Mouse (Mus musculus) thymus, postnatal 14 days (tissue): ENCODE results near the gene Cstf1.

Experiments
- DNase-seq: peaks from one replicate; pipeline ENCODE4 v3.0.0; 2021

Cstf1 gene

GRCm38 (mm10) chr2:172378332-172378731, 7.9 kb downstream of the Cstf1 start:
- DNase-seq = peak; percentile 86

- DNase-seq = no peak
Observed at GRCm38 (mm10) chr2:172380513-172380912, 10.0 kb downstream of the Cstf1 start.

- peak; percentile 68 for DNase-seq
Observed at GRCm38 (mm10) chr2:172381341-172381740, 10.9 kb downstream of the Cstf1 start.

GRCm38 (mm10) chr2:172381898-172382297, 11.4 kb downstream of the Cstf1 start:
- DNase-seq = peak; percentile 85

- no peak for DNase-seq
Observed at GRCm38 (mm10) chr2:172384715-172385114, 14.2 kb downstream of the Cstf1 start.

GRCm38 (mm10) chr2:172390341-172390740, 19.9 kb downstream of the Cstf1 start:
- DNase-seq = peak; percentile 61

GRCm38 (mm10) chr2:172392041-172392521, 21.6 kb downstream of the Cstf1 start:
- peak; percentile 65 for DNase-seq

GRCm38 (mm10) chr2:172393391-172394051, 23.0 kb downstream of the Cstf1 start, which contains the start of gene Cass4:
TSS of gene Cass4 (plus strand) at chr2:172393794.
- DNase-seq = peak; percentile 81

GRCm38 (mm10) chr2:172394052-172394392, 23.5 kb downstream of the Cstf1 start:
- DNase-seq = no peak

GRCm38 (mm10) chr2:172394671-172395070, 24.2 kb downstream of the Cstf1 start:
- DNase-seq = no peak

- DNase-seq = no peak
Observed at GRCm38 (mm10) chr2:172395961-172396360, 25.5 kb downstream of the Cstf1 start.

- peak; percentile 54 for DNase-seq
Observed at GRCm38 (mm10) chr2:172399901-172400300, 29.4 kb downstream of the Cstf1 start.

- peak; percentile 57 for DNase-seq
Observed at GRCm38 (mm10) chr2:172401116-172401825, 30.8 kb downstream of the Cstf1 start.

- DNase-seq = no peak
Observed at GRCm38 (mm10) chr2:172404239-172404638, 33.8 kb downstream of the Cstf1 start.

- no peak for DNase-seq
Observed at GRCm38 (mm10) chr2:172405011-172405410, 34.5 kb downstream of the Cstf1 start.

GRCm38 (mm10) chr2:172406173-172406572, 35.7 kb downstream of the Cstf1 start:
- no peak for DNase-seq

GRCm38 (mm10) chr2:172407499-172407898, 37.0 kb downstream of the Cstf1 start:
- no peak for DNase-seq

- DNase-seq = no peak
Observed at GRCm38 (mm10) chr2:172410686-172411085, 40.2 kb downstream of the Cstf1 start.

GRCm38 (mm10) chr2:172411091-172411490, 40.6 kb downstream of the Cstf1 start:
- DNase-seq = no peak

GRCm38 (mm10) chr2:172412454-172412853, 42.0 kb downstream of the Cstf1 start:
- no peak for DNase-seq

- no peak for DNase-seq
Observed at GRCm38 (mm10) chr2:172413273-172413672, 42.8 kb downstream of the Cstf1 start.

GRCm38 (mm10) chr2:172413894-172414293, 43.4 kb downstream of the Cstf1 start:
- DNase-seq = no peak

- no peak for DNase-seq
Observed at GRCm38 (mm10) chr2:172416218-172416617, 45.7 kb downstream of the Cstf1 start.

GRCm38 (mm10) chr2:172416876-172417275, 46.4 kb downstream of the Cstf1 start:
- DNase-seq = no peak
